Mouse (Mus musculus) midbrain, postnatal 0 days (tissue): Measurements from ENCODE around the gene Nemf. TPM values are rescaled to one million over a fixed set of nuclear protein-coding genes. Genes with fewer than 3 reads are reported as not detected.
"Not testable (repeated sequence)": the region's sequence is repeated elsewhere in the genome, so short reads cannot be mapped to it uniquely, and the experiment has no call there.

ENCODE experiments used
- ATAC-seq: fragments of 200-750 bp; cut with Nextera tagmentation; 2 replicates; pipeline ENCODE4 v1.8.0; 2017; ENCODE audit warnings: moderate number of reproducible peaks, mild to moderate bottlenecking, moderate TSS enrichment, moderate library complexity; ENCODE audit not compliant: low FRiP score
- DNase-seq: peaks from one replicate; pipeline ENCODE4 v3.0.0-alpha.2; 2015; ENCODE audit warnings: low spot score
- H3K27ac ChIP-seq: fragments of 300-500 bp; sonication (generic); 2 replicates; pipeline ENCODE4 v1.5.1; 2014; ENCODE audit warnings: low read depth, mild to moderate bottlenecking, low read length, mixed read lengths
- H3K27me3 ChIP-seq: fragments of 300-500 bp; sonication (generic); 2 replicates; pipeline ENCODE4 v1.6.1; 2014; ENCODE audit warnings: low read length, control low read depth, mixed read lengths; ENCODE audit not compliant: insufficient read depth
- H3K36me3 ChIP-seq: fragments of 300-500 bp; sonication (generic); 2 replicates; pipeline ENCODE4 v1.6.1; 2014; ENCODE audit warnings: low read length, control low read depth, mixed read lengths; ENCODE audit not compliant: insufficient read depth
- H3K4me1 ChIP-seq: fragments of 300-500 bp; sonication (generic); 2 replicates; pipeline ENCODE4 v1.6.1; 2014; ENCODE audit warnings: mild to moderate bottlenecking, control low read depth, antibody characterized with exemption, low read length, mixed read lengths; ENCODE audit not compliant: insufficient read depth
- H3K4me2 ChIP-seq: fragments of 300-500 bp; sonication (generic); 2 replicates; pipeline ENCODE4 v1.6.1; 2014; ENCODE audit warnings: low read depth, mild to moderate bottlenecking, low read length, mixed read lengths; ENCODE audit not compliant: poor library complexity, severe bottlenecking
- H3K4me3 ChIP-seq: fragments of 300-500 bp; sonication (generic); 2 replicates; pipeline ENCODE4 v1.5.1; 2014; ENCODE audit warnings: low read depth, mild to moderate bottlenecking, low read length, moderate library complexity
- H3K9ac ChIP-seq: fragments of 300-500 bp; sonication (generic); replicated peaks from 2 replicates; pipeline ENCODE4 v1.6.1; 2014; ENCODE audit warnings: mild to moderate bottlenecking, low read length, moderate library complexity, mixed read lengths; ENCODE audit not compliant: poor library complexity, severe bottlenecking
- H3K9me3 ChIP-seq: fragments of 300-500 bp; sonication (generic); 2 replicates; pipeline ENCODE4 v1.6.1; 2016; ENCODE audit warnings: low read length, control low read depth
- CTCF ChIP-seq: IDR thresholded peaks from 2 replicates; pipeline ENCODE4 v1.5.1; 2016; ENCODE audit warnings: antibody characterized with exemption, mild to moderate bottlenecking
- WGBS: fragments of 180-500 bp; shearing (Covaris S2); extraction: QIAGEN DNeasy Blood & Tissue Kit; methylation state at CpG from one replicate; pipeline ENCODE4 v1.1.7; 2014; 5-methylcytosine and 5-hydroxymethylcytosine counted together
- polyA plus RNA-seq: library from polyadenylated mRNA; unstranded; fragments of >200 nt; fragmentation: Nextera tagmentation; extraction: Ambion mirVana; gene quantifications from 2 replicates; pipeline ENCODE4 v1.2.1, GENCODE M21; 2015
- total RNA-seq: library from RNA; depleted of rRNA; stranded (reverse); fragments of >200 nt; gene quantifications from 2 replicates; pipeline ENCODE4 v1.2.3, GENCODE M21; 2014

Gene Nemf
- total and polyA plus RNA-seq, 2 experiments from 2014 or later = 24.0 to 69.6 TPM

- no peak overlapping the region for H3K27ac ChIP-seq
- H3K4me3 ChIP-seq = no peak overlapping the region
- WGBS = 76% methylated on average over 10 of the region's 10 CpGs
- DNase-seq = no peak
- no peaks in the 10 kb centered on the region for H3K9me3 ChIP-seq
- H3K9ac ChIP-seq = no peak overlapping the region
- H3K36me3 ChIP-seq = no peaks in the 10 kb centered on the region
- H3K4me2 ChIP-seq = no peak overlapping the region
- no peak for ATAC-seq
- no peaks in the 10 kb centered on the region for H3K27me3 ChIP-seq
- H3K4me1 ChIP-seq = no peaks in the 10 kb centered on the region
- no peak for TF ChIP-seq CTCF
Measured at GRCm38 (mm10) chr12:69393076-69393475, 36.1 kb upstream of the Nemf start.

DNA sequence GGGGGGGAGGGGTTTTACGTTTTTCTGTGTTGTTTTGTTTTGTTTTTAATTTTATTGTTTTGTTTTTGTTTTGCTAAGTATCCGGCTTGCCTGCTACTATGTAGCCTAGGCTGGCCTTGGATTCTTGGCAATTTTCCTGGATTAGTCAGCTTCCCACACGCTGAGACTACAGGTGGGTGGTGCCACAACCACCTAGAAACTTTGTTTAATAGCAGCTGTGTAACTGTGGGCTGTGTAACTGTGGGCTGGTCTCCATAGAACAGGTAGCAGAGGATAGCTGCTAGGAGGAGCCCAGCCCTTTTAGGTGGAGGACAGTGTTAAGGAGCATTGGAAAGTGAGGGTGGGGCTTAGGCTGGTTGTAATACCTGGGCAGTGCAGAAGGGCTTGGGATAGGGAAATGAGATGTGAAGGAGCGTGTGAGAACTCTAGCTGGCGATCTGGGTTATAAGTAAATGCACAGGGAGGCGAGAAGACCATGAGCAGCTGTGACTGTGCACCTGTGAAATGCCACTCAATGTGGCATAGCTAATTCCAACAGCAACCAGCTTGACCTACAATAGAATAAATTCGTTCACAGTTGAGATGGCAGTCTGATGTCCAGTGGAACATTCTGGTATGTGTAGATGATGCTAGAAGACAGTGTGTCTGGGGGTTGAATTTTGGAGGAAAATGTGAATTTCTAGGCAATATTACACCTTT is 33.2 kb upstream of the Nemf start:
- Histone ChIP-seq H3K9me3 (no peaks in the 10 kb centered on the region), H3K9ac (no peak overlapping the region), H3K36me3 (no peaks in the 10 kb centered on the region), H3K4me2 (no peak overlapping the region), H3K27me3 (no peaks in the 10 kb centered on the region), H3K27ac (no peak overlapping the region), H3K4me3 (no peak overlapping the region), H3K4me1 (no peaks in the 10 kb centered on the region)
- DNase-seq (no peak), ATAC-seq (no peak)
- 80% methylated on average over 7 of the region's 7 CpGs for WGBS
- TF ChIP-seq CTCF = no peak

DNA sequence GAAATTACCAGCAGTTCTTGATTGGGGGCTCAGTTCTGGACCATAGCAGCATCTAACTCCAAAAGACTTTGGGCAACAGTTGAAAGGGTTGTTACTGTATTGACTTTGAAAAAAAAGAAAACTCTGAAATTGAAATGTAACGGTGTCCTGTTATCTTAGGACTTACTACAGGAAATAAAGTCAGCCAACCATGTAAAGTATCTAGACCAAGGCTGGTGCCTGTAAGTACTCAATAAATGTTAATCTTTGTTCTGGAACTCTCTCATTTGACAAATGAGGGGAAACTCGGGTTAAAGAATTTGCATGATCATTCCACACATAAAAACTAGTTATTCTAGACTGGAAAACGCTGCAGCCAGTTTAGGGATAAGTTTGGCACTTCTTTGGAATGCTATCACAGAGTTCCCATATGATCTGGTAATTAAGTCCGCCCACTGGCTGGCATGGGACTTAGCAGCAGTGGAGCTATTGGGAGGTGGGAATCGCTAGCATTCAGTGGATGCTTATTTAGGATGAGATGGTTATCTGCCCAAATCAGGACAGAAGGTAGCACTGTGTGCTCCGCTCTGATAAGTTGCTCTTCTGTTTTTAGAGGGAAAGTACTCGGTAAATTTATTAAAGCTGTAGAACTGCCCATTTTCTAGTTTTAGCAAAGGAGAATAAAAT is 32.4 kb upstream of the Nemf start:
- peak; percentile 6 for DNase-seq
- H3K9ac ChIP-seq = no peak overlapping the region
- no peak overlapping the region for H3K4me2 ChIP-seq
- H3K36me3 ChIP-seq = no peaks in the 10 kb centered on the region
- no peak for TF ChIP-seq CTCF
- H3K27me3 ChIP-seq = no peaks in the 10 kb centered on the region
- ATAC-seq = no peak
- H3K4me1 ChIP-seq = no peaks in the 10 kb centered on the region
- no peak overlapping the region for H3K4me3 ChIP-seq
- H3K27ac ChIP-seq = no peak overlapping the region
- H3K9me3 ChIP-seq = no peaks in the 10 kb centered on the region
- 68% methylated on average over 7 of the region's 7 CpGs for WGBS

GRCm38 (mm10) chr12:69388321-69388869 is 31.4 kb upstream of the Nemf start:
- no peak for TF ChIP-seq CTCF
- H3K27me3 ChIP-seq = no peaks in the 10 kb centered on the region
- no peak overlapping the region for H3K27ac ChIP-seq
- no peaks in the 10 kb centered on the region for H3K36me3 ChIP-seq
- H3K4me2 ChIP-seq = no peak overlapping the region
- DNase-seq (no peak), ATAC-seq (no peak)
- H3K4me3 ChIP-seq = no peak overlapping the region
- H3K9ac ChIP-seq = no peak overlapping the region
- no peaks in the 10 kb centered on the region for H3K9me3 ChIP-seq
- no peaks in the 10 kb centered on the region for H3K4me1 ChIP-seq
- WGBS = 83% methylated on average over 10 of the region's 10 CpGs

- not testable (repeated sequence) for H3K27ac ChIP-seq, H3K36me3 ChIP-seq
- WGBS = 85% methylated on average over 12 of the region's 12 CpGs
Measured at GRCm38 (mm10) chr12:69386281-69386732, 29.3 kb upstream of the Nemf start.

More at GRCm38 (mm10) chr12:69386281-69386732, 29.3 kb upstream of the Nemf start:
- H3K9me3 ChIP-seq, H3K27me3 ChIP-seq, H3K4me3 ChIP-seq, H3K4me1 ChIP-seq, H3K9ac ChIP-seq, DNase-seq, ATAC-seq, H3K4me2 ChIP-seq: not testable (repeated sequence)
